Mouse (Mus musculus) hindbrain, postnatal 0 days (tissue): ENCODE data around the gene Olfr447. TPM values are rescaled to one million over a fixed set of nuclear protein-coding genes. Genes with fewer than 3 reads are reported as not detected.

Source experiments
- ATAC-seq: fragments of 200-750 bp; cut with Nextera tagmentation; 2 replicates; pipeline ENCODE4 v1.8.0; 2017; ENCODE audit warnings: mild to moderate bottlenecking, moderate TSS enrichment, moderate library complexity
- DNase-seq: peaks from one replicate; pipeline ENCODE4 v3.0.0-alpha.2; 2015; ENCODE audit warnings: low spot score
- H3K27ac ChIP-seq: fragments of 300-500 bp; sonication (generic); 2 replicates; pipeline ENCODE4 v1.5.1; 2014; ENCODE audit warnings: mild to moderate bottlenecking
- H3K27me3 ChIP-seq: fragments of 300-500 bp; sonication (generic); 2 replicates; pipeline ENCODE4 v1.6.1; 2014; ENCODE audit warnings: low read length, mixed read lengths; ENCODE audit not compliant: insufficient read depth
- H3K36me3 ChIP-seq: fragments of 300-500 bp; sonication (generic); 2 replicates; pipeline ENCODE4 v1.6.1; 2014; ENCODE audit warnings: low read length, mixed read lengths; ENCODE audit not compliant: insufficient read depth
- H3K4me1 ChIP-seq: fragments of 300-500 bp; sonication (generic); 2 replicates; pipeline ENCODE4 v1.6.1; 2014; ENCODE audit warnings: antibody characterized with exemption, low read length, mixed read lengths; ENCODE audit not compliant: insufficient read depth
- H3K4me2 ChIP-seq: fragments of 300-500 bp; sonication (generic); 2 replicates; pipeline ENCODE4 v1.6.1; 2014; ENCODE audit warnings: low read depth, mild to moderate bottlenecking, low read length, moderate library complexity, mixed read lengths
- H3K4me3 ChIP-seq: fragments of 300-500 bp; sonication (generic); 2 replicates; pipeline ENCODE4 v1.5.1; 2014; ENCODE audit warnings: low read length
- H3K9ac ChIP-seq: fragments of 300-500 bp; sonication (generic); replicated peaks from 2 replicates; pipeline ENCODE4 v1.6.1; 2014; ENCODE audit warnings: mild to moderate bottlenecking, low read length, moderate library complexity, mixed read lengths
- H3K9me3 ChIP-seq: fragments of 300-500 bp; sonication (generic); 2 replicates; pipeline ENCODE4 v1.6.1; 2016; ENCODE audit warnings: low read length, mixed read lengths
- CTCF ChIP-seq: IDR thresholded peaks from 2 replicates; pipeline ENCODE4 v1.5.1; 2016; ENCODE audit warnings: antibody characterized with exemption, control low read depth, low read depth
- WGBS: fragments of 180-500 bp; shearing (Covaris S2); extraction: QIAGEN DNeasy Blood & Tissue Kit; methylation state at CpG from one replicate; pipeline ENCODE4 v1.1.7; 2014; 5-methylcytosine and 5-hydroxymethylcytosine counted together
- polyA plus RNA-seq: library from polyadenylated mRNA; unstranded; fragments of >200 nt; fragmentation: Nextera tagmentation; extraction: Ambion mirVana; gene quantifications from 2 replicates; pipeline ENCODE4 v1.2.1, GENCODE M21; 2015
- total RNA-seq: library from RNA; depleted of rRNA; stranded (reverse); fragments of >200 nt; gene quantifications from 2 replicates; pipeline ENCODE4 v1.2.3, GENCODE M21; 2014; rRNA removed

Gene Olfr447
- total RNA-seq (not detected in 2 replicates), polyA plus RNA-seq (not detected in 2 replicates)

DNA sequence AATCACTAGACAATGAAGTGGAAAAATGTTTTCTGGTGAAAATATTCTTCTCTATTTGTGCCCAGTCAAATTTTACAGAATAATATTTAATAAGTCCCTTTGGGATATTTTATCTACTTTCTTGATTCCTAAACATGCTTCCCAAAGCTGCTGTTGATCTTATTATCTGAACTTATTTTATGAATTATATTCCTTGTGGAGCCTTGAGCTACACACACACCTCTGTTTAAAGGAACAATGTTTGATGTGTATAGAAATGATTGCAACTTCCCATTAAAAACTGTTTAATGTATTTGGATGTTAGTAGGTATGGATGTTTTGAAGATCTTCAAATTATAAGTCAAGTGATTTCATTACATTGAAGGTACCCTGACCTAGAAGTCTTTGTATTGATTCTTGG lies at the start of gene Olfr447:
TSS of gene Olfr447 (plus strand) at position 301 of the 400 bp plus-strand sequence.
- TF ChIP-seq CTCF = no peak
- Histone ChIP-seq H3K9me3 (no peaks in the 10 kb centered on the region), H3K4me3 (no peak within 1 kb of the TSS), H3K4me1 (no peaks in the 10 kb centered on the region), H3K9ac (no peak within 1 kb of the TSS), H3K4me2 (no peak within 1 kb of the TSS), H3K27me3 (no peaks in the 10 kb centered on the region), H3K36me3 (no peaks in the 10 kb centered on the region), H3K27ac (no peak within 1 kb of the TSS)
- DNase-seq (no peak), ATAC-seq (no peak)

DNA sequence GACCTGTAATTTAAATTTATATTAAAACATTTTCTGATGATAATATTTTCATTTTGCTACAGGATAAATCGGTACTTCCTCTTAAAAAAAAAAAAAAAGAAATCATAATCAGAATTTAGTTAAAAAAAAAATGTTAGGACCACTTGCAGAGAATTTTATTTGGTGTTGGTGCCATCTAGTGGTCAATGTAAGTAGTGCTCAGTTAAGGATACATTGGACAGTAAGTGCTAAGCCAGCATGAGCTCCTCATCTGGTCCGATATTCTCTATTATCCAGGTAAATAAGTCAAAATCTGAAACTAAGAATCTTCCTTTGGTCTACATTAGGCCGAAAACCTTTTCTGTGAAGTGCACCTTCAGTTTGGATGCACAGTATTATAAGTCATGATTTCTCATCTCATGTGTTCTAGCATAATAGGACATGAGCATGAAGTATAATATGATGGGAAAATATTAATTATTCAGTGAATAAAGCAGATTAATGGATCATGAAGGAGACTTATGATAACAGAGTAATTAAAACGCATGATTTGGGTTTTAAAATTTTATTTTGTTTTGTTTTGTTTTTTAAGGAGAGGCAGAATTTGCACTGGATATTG lies 48.4 kb upstream of the Olfr447 start:
- no peaks in the 10 kb centered on the region for H3K4me1 ChIP-seq
- 16% methylated on average over 4 of the region's 4 CpGs for WGBS
- no peak overlapping the region for H3K4me2 ChIP-seq
- DNase-seq = peak; percentile 85
- H3K4me3 ChIP-seq = no peak overlapping the region
- peak; percentile 76 for TF ChIP-seq CTCF
- no peak overlapping the region for H3K9ac ChIP-seq
- H3K9me3 ChIP-seq = no peaks in the 10 kb centered on the region
- no peak overlapping the region for H3K27ac ChIP-seq
- H3K36me3 ChIP-seq = no peaks in the 10 kb centered on the region
- ATAC-seq = peak; percentile 69
- H3K27me3 ChIP-seq = no peaks in the 10 kb centered on the region

DNA sequence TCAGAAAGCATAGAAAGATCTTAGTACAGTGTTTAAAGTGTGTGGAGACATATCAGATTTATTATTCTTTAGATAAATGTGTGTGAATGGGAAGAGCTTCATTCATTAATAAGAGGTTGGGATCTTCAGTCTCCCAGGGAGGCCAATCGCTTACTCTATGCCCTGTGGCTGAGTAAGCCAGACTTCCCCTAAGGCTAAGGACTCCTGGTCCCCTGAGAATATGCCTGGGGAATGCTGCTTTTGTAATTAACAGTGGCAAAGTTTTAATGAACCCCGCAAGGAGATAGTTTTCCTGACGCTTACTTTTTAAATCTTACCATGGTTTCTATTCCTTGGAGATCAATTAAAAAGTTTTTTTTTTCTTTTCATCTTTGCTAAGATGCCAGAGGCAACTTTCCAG lies 39.0 kb upstream of the Olfr447 start:
- no peak for TF ChIP-seq CTCF
- no peaks in the 10 kb centered on the region for H3K4me1 ChIP-seq

DNA sequence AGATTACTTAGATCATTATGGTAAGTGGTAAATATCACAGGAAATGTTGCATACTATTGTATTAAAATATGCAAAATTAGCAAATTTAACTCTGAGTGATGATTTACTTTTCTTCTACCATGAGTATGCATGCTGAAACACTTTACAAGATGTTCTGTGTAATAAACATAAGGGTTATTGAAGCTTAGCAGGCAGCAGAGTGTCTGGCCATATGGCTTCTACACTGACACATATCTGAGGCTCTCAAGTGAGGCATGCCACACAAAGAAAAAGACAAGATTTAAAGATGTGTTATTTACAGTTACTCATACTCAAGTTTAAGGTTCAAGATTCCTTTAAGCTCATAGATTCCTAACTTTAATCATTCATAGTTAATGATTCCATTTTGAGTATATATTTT lies 32.4 kb upstream of the Olfr447 start:
- no peak for ATAC-seq
- no peak for TF ChIP-seq CTCF
- DNase-seq = no peak
- H3K27me3 ChIP-seq = no peaks in the 10 kb centered on the region
- H3K4me2 ChIP-seq = no peak overlapping the region
- no peaks in the 10 kb centered on the region for H3K9me3 ChIP-seq
- no peak overlapping the region for H3K9ac ChIP-seq
- no peak overlapping the region for H3K27ac ChIP-seq
- no peak overlapping the region for H3K4me3 ChIP-seq
- H3K36me3 ChIP-seq = no peaks in the 10 kb centered on the region
- no peaks in the 10 kb centered on the region for H3K4me1 ChIP-seq

More for the DNA sequence above, 39.0 kb upstream of the Olfr447 start:
- 62% methylated on average over 3 of the region's 3 CpGs for WGBS
- no peaks in the 10 kb centered on the region for H3K27me3 ChIP-seq
- no peak for ATAC-seq
- no peaks in the 10 kb centered on the region for H3K9me3 ChIP-seq
- no peak overlapping the region for H3K4me3 ChIP-seq
- no peaks in the 10 kb centered on the region for H3K36me3 ChIP-seq
- H3K27ac ChIP-seq = no peak overlapping the region
- H3K4me2 ChIP-seq = no peak overlapping the region
- peak; percentile 27 for DNase-seq
- H3K9ac ChIP-seq = no peak overlapping the region

DNA sequence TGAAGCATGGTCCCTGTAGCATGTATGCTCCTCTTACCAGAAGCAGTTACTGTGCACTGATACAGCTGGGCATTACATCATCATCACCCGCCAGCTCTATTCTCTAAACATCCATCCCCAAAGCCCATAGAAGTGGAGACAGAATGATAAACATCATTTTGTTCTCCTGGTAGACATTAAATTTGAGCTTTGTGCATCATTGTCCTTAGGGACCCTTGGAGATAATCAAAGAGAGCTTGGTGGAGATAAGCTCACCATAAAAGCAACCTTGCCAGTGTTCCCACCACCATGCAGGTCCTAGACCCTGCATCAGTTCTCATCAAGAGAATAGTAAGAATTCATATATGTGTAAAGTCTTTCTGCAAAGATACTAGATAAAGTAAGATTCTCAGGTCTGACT lies 18.5 kb upstream of the Olfr447 start, which contains the start of gene Olfr448:
TSS of gene Olfr448 (plus strand) at position 301 of the 400 bp plus-strand sequence.
- Histone ChIP-seq H3K4me3 (no peak within 1 kb of the TSS), H3K9ac (no peak within 1 kb of the TSS), H3K27me3 (no peaks in the 10 kb centered on the region), H3K36me3 (no peaks in the 10 kb centered on the region), H3K4me2 (no peak within 1 kb of the TSS), H3K9me3 (no peaks in the 10 kb centered on the region), H3K27ac (no peak within 1 kb of the TSS), H3K4me1 (no peaks in the 10 kb centered on the region)
- ATAC-seq (no peak), DNase-seq (no peak)
- WGBS = 95% methylated on average over 1 of the region's 1 CpGs
- no peak for TF ChIP-seq CTCF

DNA sequence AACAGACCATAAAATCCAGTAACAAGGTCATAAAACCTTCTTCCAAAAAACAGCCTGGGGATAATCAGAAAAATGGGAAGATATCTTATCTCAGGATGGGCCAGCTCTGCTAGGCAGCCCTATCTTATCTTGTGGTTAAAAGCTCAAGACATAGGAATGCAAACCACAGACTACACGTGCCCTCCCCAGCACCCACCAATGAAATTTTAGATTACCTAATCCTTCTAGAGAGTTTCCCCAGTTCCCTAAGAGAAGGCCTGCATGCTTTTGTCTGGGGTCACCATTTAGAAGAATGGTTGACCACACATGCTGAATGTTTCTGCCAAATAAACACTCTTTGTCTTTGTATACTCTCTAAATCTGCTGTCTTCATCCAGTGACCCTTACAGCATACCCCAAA lies 8.3 kb upstream of the Olfr447 start:
- H3K36me3 ChIP-seq = no peaks in the 10 kb centered on the region
- H3K9ac ChIP-seq = no peak overlapping the region
- ATAC-seq (no peak), DNase-seq (no peak)
- no peaks in the 10 kb centered on the region for H3K27me3 ChIP-seq
- H3K4me3 ChIP-seq = no peak overlapping the region
- no peaks in the 10 kb centered on the region for H3K4me1 ChIP-seq
- no peak for TF ChIP-seq CTCF
- 33% methylated on average over 1 of the region's 1 CpGs for WGBS
- no peak overlapping the region for H3K27ac ChIP-seq
- no peaks in the 10 kb centered on the region for H3K9me3 ChIP-seq
- no peak overlapping the region for H3K4me2 ChIP-seq

DNA sequence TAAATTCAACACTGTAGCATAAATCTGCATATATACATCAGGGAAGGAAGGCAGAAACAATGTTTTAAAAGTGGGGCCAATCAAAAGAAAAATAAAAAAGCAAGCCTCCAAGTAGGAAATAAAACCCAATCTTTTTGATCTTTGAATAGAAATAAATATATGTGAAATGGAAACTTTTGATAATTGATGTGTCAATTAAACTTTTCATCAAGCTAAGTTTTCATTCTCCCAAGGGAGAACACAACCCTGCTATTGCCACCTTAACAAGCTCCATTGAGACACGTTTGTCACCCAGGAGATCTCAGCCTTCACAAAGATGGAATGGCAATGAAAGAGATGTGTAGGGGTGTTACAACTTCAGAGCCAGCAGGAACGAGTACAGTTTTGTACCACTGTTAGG lies 12.4 kb downstream of the Olfr447 start, which contains the start of gene Olfr446:
TSS of gene Olfr446 (plus strand) at position 301 of the 400 bp plus-strand sequence.
- H3K9ac ChIP-seq = no peak within 1 kb of the TSS
- H3K36me3 ChIP-seq = no peaks in the 10 kb centered on the region
- H3K4me2 ChIP-seq = no peak within 1 kb of the TSS
- H3K27me3 ChIP-seq = no peaks in the 10 kb centered on the region
- no peak within 1 kb of the TSS for H3K27ac ChIP-seq
- DNase-seq (no peak), ATAC-seq (no peak)
- 68% methylated on average over 2 of the region's 2 CpGs for WGBS
- no peak within 1 kb of the TSS for H3K4me3 ChIP-seq
- H3K9me3 ChIP-seq = no peaks in the 10 kb centered on the region
- H3K4me1 ChIP-seq = no peaks in the 10 kb centered on the region
- no peak for TF ChIP-seq CTCF
